Mouse (Mus musculus) kidney, adult 2 months (tissue): Measurements from ENCODE around the gene Unc45a. TPM values are rescaled to one million over a fixed set of nuclear protein-coding genes. Genes with fewer than 3 reads are reported as not detected.

Source experiments
- DNase-seq: peaks from one replicate; pipeline ENCODE4 v3.0.0; 2021
- H3K27ac ChIP-seq: fragments of 200-500 bp; 2 replicates; pipeline ENCODE4 v1.5.1; 2012; ENCODE audit warnings: low read depth, low read length, control low read depth, inconsistent platforms; ENCODE audit not compliant: insufficient read depth
- H3K27me3 ChIP-seq: fragments of 200-500 bp; replicated peaks from 2 replicates; pipeline ENCODE4 v1.6.1; 2012; ENCODE audit warnings: mild to moderate bottlenecking, moderate library complexity, low read length, inconsistent platforms; ENCODE audit not compliant: control insufficient read depth, insufficient read depth
- H3K36me3 ChIP-seq: fragments of 200-500 bp; 2 replicates; pipeline ENCODE4 v1.6.1; 2012; ENCODE audit warnings: mild to moderate bottlenecking, moderate library complexity, low read length, inconsistent platforms; ENCODE audit not compliant: control insufficient read depth, insufficient read depth
- H3K4me1 ChIP-seq: fragments of 200-500 bp; 2 replicates; pipeline ENCODE4 v1.6.1; 2011; ENCODE audit warnings: low read length; ENCODE audit not compliant: control insufficient read depth, insufficient read depth
- H3K4me3 ChIP-seq: fragments of 200-500 bp; 2 replicates; pipeline ENCODE4 v1.5.1; 2011; ENCODE audit warnings: mild to moderate bottlenecking, low read depth, low read length, control low read depth; ENCODE audit not compliant: insufficient read depth
- CTCF ChIP-seq: fragments of 200-500 bp; conservative IDR thresholded peaks from 2 replicates; pipeline ENCODE4 v1.5.1; 2011; ENCODE audit warnings: low read depth, mild to moderate bottlenecking, control low read depth, low read length, moderate library complexity, mixed read lengths; ENCODE audit not compliant: insufficient read depth, insufficient read length
- POLR2A ChIP-seq: fragments of 200-500 bp; IDR thresholded peaks from one replicate; pipeline ENCODE4 v1.6.1; 2011; ENCODE audit warnings: low read depth, low read length, control low read depth
- WGBS: fragments of 180-500 bp; shearing (Covaris S2); methylation state at CpG from one replicate; pipeline ENCODE4 v1.1.7; 2018; 5-methylcytosine and 5-hydroxymethylcytosine counted together
- polyA plus RNA-seq: library from polyadenylated mRNA; depleted of rRNA; stranded (reverse); fragments of >200 nt; gene quantifications from 2 replicates; pipeline ENCODE4 v1.2.3, GENCODE M21; 2012

Unc45a gene
- polyA plus RNA-seq, 1 experiment: 53.3 TPM

- Histone ChIP-seq H3K4me1 (no peaks in the 10 kb centered on the region), H3K4me3 (no peak overlapping the region), H3K27me3 (no peaks in the 10 kb centered on the region), H3K36me3 (no peaks in the 10 kb centered on the region), H3K27ac (no peak overlapping the region)
- DNase-seq: no peak
- 92% methylated on average over 13 of the region's 13 CpGs for WGBS
- TF ChIP-seq POLR2A: no peak
- TF ChIP-seq CTCF: no peak
These were observed 15.5 kb upstream of the Unc45a start for GRCm38 (mm10) chr7:80356351-80356750.

DNA sequence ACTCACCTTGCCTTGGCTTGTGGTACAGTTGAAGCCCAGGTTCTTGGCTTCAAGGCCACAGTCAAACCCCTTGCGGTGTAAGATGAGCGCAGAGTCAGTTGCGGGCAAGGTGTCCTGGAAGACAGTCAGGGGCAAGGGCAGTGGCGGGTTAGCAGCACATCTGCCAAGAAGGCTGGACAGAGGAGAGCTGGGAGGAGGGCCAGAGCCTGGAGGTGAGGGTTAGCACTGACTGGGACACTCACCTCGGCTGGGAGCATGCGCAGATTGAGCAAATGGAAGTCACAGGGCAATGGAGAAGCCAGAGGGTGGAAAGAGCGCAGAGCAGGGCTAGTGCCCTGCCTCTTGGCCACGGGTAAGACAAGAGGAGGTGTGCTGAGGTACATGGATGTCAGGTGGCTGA is 12.1 kb upstream of the Unc45a start:
- no peaks in the 10 kb centered on the region for H3K36me3 ChIP-seq
- no peak for DNase-seq
- 92% methylated on average over 8 of the region's 8 CpGs for WGBS
- no peaks in the 10 kb centered on the region for H3K4me1 ChIP-seq
- H3K4me3 ChIP-seq: no peak overlapping the region
- TF ChIP-seq POLR2A (no peak), CTCF (no peak)
- H3K27me3 ChIP-seq: no peaks in the 10 kb centered on the region
- H3K27ac ChIP-seq: no peak overlapping the region

GRCm38 (mm10) chr7:80350808-80351207 is 10.0 kb upstream of the Unc45a start:
- 85% methylated on average over 2 of the region's 2 CpGs for WGBS
- TF ChIP-seq CTCF (no peak), POLR2A (no peak)

GRCm38 (mm10) chr7:80347670-80348586 is 7.1 kb upstream of the Unc45a start:
- H3K27ac ChIP-seq: no peak overlapping the region
- TF ChIP-seq CTCF (no peak), POLR2A (no peak)
- WGBS: 61% methylated on average over 13 of the region's 13 CpGs
- no peak for DNase-seq
- H3K36me3 ChIP-seq: no peaks in the 10 kb centered on the region
- H3K27me3 ChIP-seq: no peaks in the 10 kb centered on the region
- no peak overlapping the region for H3K4me3 ChIP-seq
- H3K4me1 ChIP-seq: 0 out of 2 replicates have a peak, but pooled peaks cover 5% of the 10 kb centered on the region

More at GRCm38 (mm10) chr7:80350808-80351207, 10.0 kb upstream of the Unc45a start:
- Histone ChIP-seq H3K27me3 (no peaks in the 10 kb centered on the region), H3K4me1 (no peaks in the 10 kb centered on the region), H3K4me3 (no peak overlapping the region), H3K27ac (no peak overlapping the region), H3K36me3 (no peaks in the 10 kb centered on the region)
- DNase-seq: no peak

DNA sequence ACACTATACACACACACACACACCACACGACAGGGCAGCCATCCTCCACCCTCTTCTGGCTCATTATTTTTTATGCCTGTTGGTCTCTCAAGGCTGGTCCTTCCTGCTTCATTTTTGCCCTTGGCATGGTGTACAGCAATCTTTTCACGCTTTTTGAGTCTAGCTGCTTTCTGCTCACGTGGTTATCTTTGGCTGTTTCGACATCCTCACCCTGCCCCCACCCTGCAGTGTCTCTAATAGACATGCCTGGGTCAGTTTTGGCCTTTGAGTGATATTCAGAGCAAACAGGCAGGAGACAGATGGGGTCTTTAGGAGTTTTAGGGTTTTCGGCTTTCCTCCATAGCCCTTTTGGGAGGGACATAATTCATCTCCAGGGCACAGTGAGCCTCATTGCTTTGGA is 6.0 kb upstream of the Unc45a start:
- no peaks in the 10 kb centered on the region for H3K36me3 ChIP-seq
- H3K4me1 ChIP-seq: 0 out of 2 replicates have a peak, but pooled peaks cover 5% of the 10 kb centered on the region
- no peak for DNase-seq
- TF ChIP-seq CTCF (no peak), POLR2A (no peak)
- H3K4me3 ChIP-seq: no peak overlapping the region
- 73% methylated on average over 5 of the region's 5 CpGs for WGBS
- H3K27ac ChIP-seq: no peak overlapping the region
- no peaks in the 10 kb centered on the region for H3K27me3 ChIP-seq

DNA sequence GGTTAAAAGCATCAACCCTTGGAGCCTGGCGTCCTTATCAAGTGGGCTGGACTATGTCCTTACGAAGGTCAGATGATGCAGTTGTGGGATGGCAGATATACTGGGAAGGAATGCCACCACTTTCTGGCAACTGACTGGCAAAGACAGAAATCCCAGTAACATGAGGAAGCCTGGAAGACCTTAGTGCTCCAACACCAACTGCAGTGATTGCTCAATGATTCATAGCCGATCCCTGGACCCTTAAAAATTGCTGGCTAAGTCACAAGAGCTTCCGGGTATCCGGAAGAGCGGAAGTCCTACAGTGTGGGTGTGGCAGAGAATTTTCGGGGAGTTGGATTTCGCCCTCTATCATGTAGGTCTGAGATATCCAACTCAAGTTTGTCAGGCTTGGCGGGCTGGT is 5.4 kb upstream of the Unc45a start:
- Histone ChIP-seq H3K27ac (no peak overlapping the region), H3K36me3 (no peaks in the 10 kb centered on the region)
- DNase-seq: no peak

GRCm38 (mm10) chr7:80343270-80344018 is 2.6 kb upstream of the Unc45a start:
- peak overlapping the region; percentile 71 for H3K4me3 ChIP-seq
- no peak for DNase-seq
- peaks cover 13% of the 10 kb centered on the region for H3K4me1 ChIP-seq
- no peak for TF ChIP-seq CTCF
- TF ChIP-seq POLR2A: no peak
- H3K27me3 ChIP-seq: no peaks in the 10 kb centered on the region
- 24% methylated on average over 19 of the region's 19 CpGs for WGBS
- H3K27ac ChIP-seq: peak overlapping the region; percentile 11
- no peaks in the 10 kb centered on the region for H3K36me3 ChIP-seq

More for the DNA sequence above, 5.4 kb upstream of the Unc45a start:
- H3K4me1 ChIP-seq: 0 out of 2 replicates have a peak, but pooled peaks cover 5% of the 10 kb centered on the region
- 76% methylated on average over 9 of the region's 9 CpGs for WGBS
- no peak overlapping the region for H3K4me3 ChIP-seq
- H3K27me3 ChIP-seq: no peaks in the 10 kb centered on the region
- TF ChIP-seq POLR2A (no peak), CTCF (no peak)
